Mouse (Mus musculus): ENCODE measurements around the gene Gm21985.

DNA sequence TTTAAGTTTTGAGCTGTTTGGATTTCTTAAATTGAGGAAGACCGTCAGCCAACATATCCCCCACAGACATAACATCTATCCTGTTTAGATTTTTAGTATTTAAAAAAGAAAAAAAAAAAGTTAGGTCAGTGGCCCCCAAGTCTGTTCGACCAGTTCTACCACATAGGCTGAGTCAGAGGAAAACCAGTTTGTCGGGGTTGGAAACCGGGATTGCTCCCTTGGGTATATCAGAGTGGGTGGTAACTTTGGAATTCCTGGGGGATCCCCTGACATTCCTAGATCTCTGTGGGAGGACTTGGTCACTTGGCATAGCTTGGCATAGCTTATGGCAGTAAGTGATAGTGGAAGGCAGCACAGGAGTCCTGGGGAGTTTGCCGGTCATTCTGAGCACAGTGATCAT lies 20.8 kb upstream of the Gm21985 start:
- TF ChIP-seq MAX (IDR thresholded peaks at IDR 0.05; ENCODE audit: low read depth), result no peak
- TF ChIP-seq POLR2A (IDR thresholded peaks at IDR 0.05; ENCODE audit: insufficient read length, low read depth), result no peak
- no peak for TF ChIP-seq E2F4 (IDR thresholded peaks at IDR 0.05; ENCODE audit: insufficient read depth)
- no peak for TF ChIP-seq MYOD1 (IDR thresholded peaks at IDR 0.05; ENCODE audit: control insufficient read depth in 1 of 3, insufficient read length in 2 of 3, low read depth in 2 of 3)
- no peak for TF ChIP-seq POLR2AphosphoS2 (IDR thresholded peaks at IDR 0.05; ENCODE audit: insufficient read length, low read depth)

All from myocyte (in vitro differentiated cells).